ENCODE assay signal across 27 mouse cellular contexts in genomic region chr1:36493299-36493698, GRCm38 (mm10). TPM values are rescaled to one million over a fixed set of nuclear protein-coding genes. Genes with fewer than 3 reads are reported as not detected.
A peak's percentile ranks its signal among the peaks of the same experiment; 100 is the strongest.
DNase-seq lines count a peak whose midpoint lies in the region; ATAC-seq and TF ChIP-seq lines count a peak whose summit lies in the region.
"Had no signal": no experiment of that assay in that cellular context is flagged by ENCODE, and none has a peak within 500 bp of the region (broad histone marks: within the 10 kb centered on the region; RNA-seq: fewer than 3 reads in every experiment).

No protein-coding gene starts in this region.

- no peaks in the 10 kb centered on the region for H3K4me1 ChIP-seq in embryonic facial prominence, embryonic 11.5 days (ENCODE audit: control insufficient read depth, insufficient read depth, low read length)
- peaks cover 19% of the 10 kb centered on the region for H3K4me1 ChIP-seq in embryonic facial prominence, embryonic 10.5 days
- no peaks in the 10 kb centered on the region; the same call in 1 of the 2 replicates for H3K4me1 ChIP-seq in midbrain, embryonic 11.5 days (ENCODE audit: control insufficient read depth, insufficient read depth, low read length)
- no peaks in the 10 kb centered on the region for H3K4me1 ChIP-seq in midbrain, embryonic 14.5 days (ENCODE audit: control insufficient read depth, insufficient read depth, low read length)
- H3K4me1 ChIP-seq in intestine, postnatal 0 days (replicated peaks; ENCODE audit: control insufficient read depth, insufficient read depth, low read length): 0 out of 2 replicates have a peak, but pooled peaks cover 12% of the 10 kb centered on the region
- H3K4me1 ChIP-seq in stomach, postnatal 0 days (replicated peaks; ENCODE audit: control insufficient read depth, insufficient read depth): 0 out of 2 replicates have a peak, but pooled peaks cover 4% of the 10 kb centered on the region
- H3K4me1 ChIP-seq: forebrain, embryonic 15.5 days; hindbrain, embryonic 15.5 days had no signal

- H3K4me3 ChIP-seq in embryonic facial prominence, embryonic 11.5 days (ENCODE audit: low read depth, low read length): no peak overlapping the region
- no peak overlapping the region for H3K4me3 ChIP-seq in embryonic facial prominence, embryonic 10.5 days
- H3K4me3 ChIP-seq in midbrain, embryonic 11.5 days (ENCODE audit: low read depth, low read length): no peak overlapping the region
- no peak overlapping the region for H3K4me3 ChIP-seq in midbrain, embryonic 14.5 days (replicated peaks; ENCODE audit: low read depth, low read length)
- no peak overlapping the region for H3K4me3 ChIP-seq in intestine, postnatal 0 days (ENCODE audit: low read depth, low read length)
- no peak overlapping the region for H3K4me3 ChIP-seq in stomach, postnatal 0 days (ENCODE audit: low read depth, low read length)
- H3K4me3 ChIP-seq: embryonic facial prominence, embryonic 13.5 days; erythroblast, embryonic 14.5 days; forebrain, embryonic 12.5 days; forebrain, embryonic 15.5 days; heart, embryonic 12.5 days; hindbrain, embryonic 12.5 days; hindbrain, embryonic 15.5 days had no signal

- peak; percentile 53 for DNase-seq in embryonic facial prominence, embryonic 11.5 days (ENCODE audit: low spot score)
- DNase-seq in embryonic facial prominence, embryonic 10.5 days (ENCODE audit: low spot score): no peak
- peak; percentile 73 for DNase-seq in midbrain, embryonic 11.5 days (ENCODE audit: low spot score, missing footprints)
- no peak for DNase-seq in midbrain, embryonic 14.5 days
- DNase-seq in stomach, postnatal 0 days (ENCODE audit: low spot score): no peak
- no peak for DNase-seq in kidney, postnatal 14 days
- DNase-seq in urinary bladder, postnatal 36 days (ENCODE audit: low spot score in 2 of 2): no peak
- DNase-seq: adrenal gland, adult 2 months; adrenal gland, postnatal 14 days; B cell, adult 2 months; gastrocnemius, postnatal 14 days; heart, adult 18-20 months; heart, postnatal 14 days had no signal

- ATAC-seq in embryonic facial prominence, embryonic 11.5 days (replicated peaks; ENCODE audit: insufficient number of reproducible peaks, low FRiP score, low TSS enrichment, low read depth): no peak
- no peak for ATAC-seq in midbrain, embryonic 11.5 days (ENCODE audit: low FRiP score)
- ATAC-seq in midbrain, embryonic 14.5 days (ENCODE audit: low FRiP score, low TSS enrichment): no peak
- ATAC-seq in intestine, postnatal 0 days: peak; percentile 42; the same call in 1 of the 2 replicates
- no peak; the same call in 1 of the 2 replicates for ATAC-seq in stomach, postnatal 0 days (ENCODE audit: low FRiP score, low TSS enrichment)
- ATAC-seq: forebrain, embryonic 15.5 days had no signal

- WGBS in embryonic facial prominence, embryonic 11.5 days: 44% methylated on average over 6 of the region's 6 CpGs
- WGBS in embryonic facial prominence, embryonic 10.5 days: 46% methylated on average over 6 of the region's 6 CpGs
- 71% methylated on average over 6 of the region's 6 CpGs for WGBS in midbrain, embryonic 11.5 days
- 88% methylated on average over 6 of the region's 6 CpGs for WGBS in midbrain, embryonic 14.5 days
- 43% methylated on average over 6 of the region's 6 CpGs for WGBS in intestine, postnatal 0 days
- WGBS in stomach, postnatal 0 days: 61% methylated on average over 6 of the region's 6 CpGs

- TF ChIP-seq CTCF in intestine, postnatal 0 days (IDR thresholded peaks at IDR 0.05; ENCODE audit: low read depth): no peak
- TF ChIP-seq CTCF in stomach, postnatal 0 days (IDR thresholded peaks at IDR 0.05; ENCODE audit: low read depth): no peak

- no peaks in the 10 kb centered on the region for H3K27me3 ChIP-seq in embryonic facial prominence, embryonic 11.5 days (ENCODE audit: control insufficient read depth, insufficient read depth, low read length)
- no peaks in the 10 kb centered on the region for H3K27me3 ChIP-seq in embryonic facial prominence, embryonic 10.5 days (replicated peaks; ENCODE audit: low read depth, poor library complexity, severe bottlenecking)
- no peaks in the 10 kb centered on the region for H3K27me3 ChIP-seq in midbrain, embryonic 11.5 days (ENCODE audit: control insufficient read depth, insufficient read depth, low read length)
- no peaks in the 10 kb centered on the region for H3K27me3 ChIP-seq in midbrain, embryonic 14.5 days (ENCODE audit: control insufficient read depth, insufficient read depth, low read length)
- no peaks in the 10 kb centered on the region for H3K27me3 ChIP-seq in intestine, postnatal 0 days (replicated peaks; ENCODE audit: control insufficient read depth, insufficient read depth, low read length)
- H3K27me3 ChIP-seq in stomach, postnatal 0 days (ENCODE audit: control insufficient read depth, insufficient read depth, low read length): no peaks in the 10 kb centered on the region
- H3K27me3 ChIP-seq: CH12.LX; embryonic facial prominence, embryonic 13.5 days; forebrain, embryonic 12.5 days; forebrain, embryonic 15.5 days; heart, embryonic 12.5 days; hindbrain, embryonic 12.5 days; hindbrain, embryonic 15.5 days; Patski had no signal

- no peak overlapping the region for H3K4me2 ChIP-seq in embryonic facial prominence, embryonic 11.5 days (ENCODE audit: low read depth, low read length)
- no peak overlapping the region for H3K4me2 ChIP-seq in midbrain, embryonic 11.5 days
- no peak overlapping the region for H3K4me2 ChIP-seq in midbrain, embryonic 14.5 days (ENCODE audit: low read length)
- peak overlapping the region; percentile 18; the same call in 1 of the 2 replicates for H3K4me2 ChIP-seq in intestine, postnatal 0 days (replicated peaks; ENCODE audit: low read depth)
- H3K4me2 ChIP-seq in stomach, postnatal 0 days (replicated peaks; ENCODE audit: low read depth): no peak overlapping the region
- H3K4me2 ChIP-seq: embryonic facial prominence, embryonic 13.5 days; forebrain, embryonic 12.5 days; forebrain, embryonic 15.5 days; heart, embryonic 12.5 days; hindbrain, embryonic 12.5 days; hindbrain, embryonic 15.5 days had no signal

- H3K27ac ChIP-seq in embryonic facial prominence, embryonic 11.5 days (replicated peaks; ENCODE audit: low read depth, low read length): no peak overlapping the region
- H3K27ac ChIP-seq in embryonic facial prominence, embryonic 10.5 days (replicated peaks): no peak overlapping the region
- no peak overlapping the region for H3K27ac ChIP-seq in midbrain, embryonic 11.5 days (ENCODE audit: low read depth, low read length)
- no peak overlapping the region for H3K27ac ChIP-seq in midbrain, embryonic 14.5 days (replicated peaks; ENCODE audit: low read depth, low read length)
- peak overlapping the region; percentile 54 for H3K27ac ChIP-seq in intestine, postnatal 0 days (ENCODE audit: low read depth, low read length)
- H3K27ac ChIP-seq in stomach, postnatal 0 days (replicated peaks): 0 out of 2 replicates have a peak overlapping the region, but pooled peaks have one; percentile 18
- H3K27ac ChIP-seq: embryonic facial prominence, embryonic 13.5 days; forebrain, embryonic 12.5 days; forebrain, embryonic 15.5 days; hindbrain, embryonic 12.5 days; hindbrain, embryonic 15.5 days had no signal

- TF ChIP-seq EP300 in stomach, postnatal 0 days (optimal IDR thresholded peaks at IDR 0.05): no peak

- H3K9me3 ChIP-seq in embryonic facial prominence, embryonic 11.5 days (replicated peaks; ENCODE audit: control insufficient read depth, low read length): no peaks in the 10 kb centered on the region
- 0 out of 2 replicates have a peak, but pooled peaks cover 3% of the 10 kb centered on the region for H3K9me3 ChIP-seq in embryonic facial prominence, embryonic 10.5 days
- H3K9me3 ChIP-seq in midbrain, embryonic 11.5 days (ENCODE audit: control insufficient read depth, low read length): no peaks in the 10 kb centered on the region
- no peaks in the 10 kb centered on the region for H3K9me3 ChIP-seq in midbrain, embryonic 14.5 days (ENCODE audit: control insufficient read depth, low read length)
- H3K9me3 ChIP-seq in intestine, postnatal 0 days (ENCODE audit: control insufficient read depth): no peaks in the 10 kb centered on the region
- no peaks in the 10 kb centered on the region for H3K9me3 ChIP-seq in stomach, postnatal 0 days (ENCODE audit: control insufficient read depth, low read length)
- H3K9me3 ChIP-seq: embryonic facial prominence, embryonic 13.5 days; forebrain, embryonic 12.5 days; forebrain, embryonic 15.5 days; G1E; heart, embryonic 12.5 days; hindbrain, embryonic 12.5 days; hindbrain, embryonic 15.5 days had no signal

- H3K9ac ChIP-seq in embryonic facial prominence, embryonic 11.5 days (replicated peaks; ENCODE audit: low read length): no peak overlapping the region
- H3K9ac ChIP-seq in midbrain, embryonic 11.5 days (ENCODE audit: low read length): no peak overlapping the region
- H3K9ac ChIP-seq in midbrain, embryonic 14.5 days (replicated peaks; ENCODE audit: low read length): no peak overlapping the region
- no peak overlapping the region for H3K9ac ChIP-seq in intestine, postnatal 0 days (ENCODE audit: low read depth, low read length)
- H3K9ac ChIP-seq in stomach, postnatal 0 days (ENCODE audit: low read length): no peak overlapping the region
- H3K9ac ChIP-seq: embryonic facial prominence, embryonic 13.5 days; forebrain, embryonic 12.5 days; forebrain, embryonic 15.5 days; hindbrain, embryonic 12.5 days; hindbrain, embryonic 15.5 days had no signal

- H3K36me3 ChIP-seq in embryonic facial prominence, embryonic 11.5 days (replicated peaks; ENCODE audit: control insufficient read depth, insufficient read depth, low read depth, low read length): no peaks in the 10 kb centered on the region
- H3K36me3 ChIP-seq in embryonic facial prominence, embryonic 10.5 days (replicated peaks): peaks cover under 1% of the 10 kb centered on the region; the same call in 1 of the 2 replicates
- no peaks in the 10 kb centered on the region for H3K36me3 ChIP-seq in midbrain, embryonic 11.5 days (ENCODE audit: control insufficient read depth, insufficient read depth, low read length)
- peaks cover 1% of the 10 kb centered on the region; the same call in 1 of the 2 replicates for H3K36me3 ChIP-seq in midbrain, embryonic 14.5 days (ENCODE audit: control insufficient read depth, insufficient read depth, low read length)
- H3K36me3 ChIP-seq in intestine, postnatal 0 days (ENCODE audit: control insufficient read depth, insufficient read depth): peaks cover 7% of the 10 kb centered on the region; the same call in 1 of the 2 replicates
- no peaks in the 10 kb centered on the region for H3K36me3 ChIP-seq in stomach, postnatal 0 days (ENCODE audit: control insufficient read depth, insufficient read depth, low read length)
- H3K36me3 ChIP-seq: forebrain, embryonic 15.5 days; heart, embryonic 12.5 days; hindbrain, embryonic 15.5 days had no signal

RNA-seq across cellular contexts. Expression of gene Cnnm3, which starts 18.4 kb away (rescaled TPM):
- polyA plus RNA-seq in embryonic facial prominence, embryonic 11.5 days (2014; fragmentation: Nextera tagmentation; extraction: Ambion mirVana): 3.5 and 5.4 TPM in 2 replicates
- polyA plus RNA-seq in embryonic facial prominence, embryonic 10.5 days (2016; fragmentation: Nextera tagmentation; extraction: Ambion mirVana): 3.5 and 3.6 TPM in 2 replicates
- polyA plus RNA-seq in midbrain, embryonic 11.5 days (2014; fragmentation: Nextera tagmentation; extraction: Ambion mirVana): 3.7 and 4.3 TPM in 2 replicates
- 6.5 and 7.6 TPM in 2 replicates for polyA plus RNA-seq in midbrain, embryonic 14.5 days (2014; fragmentation: Nextera tagmentation; extraction: Ambion mirVana)
- polyA plus RNA-seq in intestine, postnatal 0 days (2015; fragmentation: Nextera tagmentation; extraction: Ambion mirVana): 2.5 and 2.6 TPM in 2 replicates
- 1.6 and 2.0 TPM in 2 replicates for polyA plus RNA-seq in stomach, postnatal 0 days (2015; fragmentation: Nextera tagmentation; extraction: Ambion mirVana)

RNA-seq across cellular contexts. Expression of gene Cnnm4, which starts 21.9 kb away (rescaled TPM):
- 12.0 and 12.8 TPM in 2 replicates for polyA plus RNA-seq in embryonic facial prominence, embryonic 11.5 days (2014; fragmentation: Nextera tagmentation; extraction: Ambion mirVana)
- polyA plus RNA-seq in embryonic facial prominence, embryonic 10.5 days (2016; fragmentation: Nextera tagmentation; extraction: Ambion mirVana): 16.2 and 16.4 TPM in 2 replicates
- polyA plus RNA-seq in midbrain, embryonic 11.5 days (2014; fragmentation: Nextera tagmentation; extraction: Ambion mirVana): 9.6 and 11.6 TPM in 2 replicates
- 9.5 and 11.9 TPM in 2 replicates for polyA plus RNA-seq in midbrain, embryonic 14.5 days (2014; fragmentation: Nextera tagmentation; extraction: Ambion mirVana)
- 17.4 and 18.4 TPM in 2 replicates for polyA plus RNA-seq in intestine, postnatal 0 days (2015; fragmentation: Nextera tagmentation; extraction: Ambion mirVana)
- 18.2 and 19.1 TPM in 2 replicates for polyA plus RNA-seq in stomach, postnatal 0 days (2015; fragmentation: Nextera tagmentation; extraction: Ambion mirVana)

RNA-seq across cellular contexts. Expression of gene Ankrd23, which starts 43.4 kb away (rescaled TPM):
- 4.6 and 6.0 TPM in 2 replicates for polyA plus RNA-seq in embryonic facial prominence, embryonic 11.5 days (2014; fragmentation: Nextera tagmentation; extraction: Ambion mirVana)
- polyA plus RNA-seq in embryonic facial prominence, embryonic 10.5 days (2016; fragmentation: Nextera tagmentation; extraction: Ambion mirVana): 15.5 and 16.6 TPM in 2 replicates
- polyA plus RNA-seq in midbrain, embryonic 11.5 days (2014; fragmentation: Nextera tagmentation; extraction: Ambion mirVana): 6.0 TPM in 2 replicates
- polyA plus RNA-seq in midbrain, embryonic 14.5 days (2014; fragmentation: Nextera tagmentation; extraction: Ambion mirVana): 10.4 and 10.5 TPM in 2 replicates
- polyA plus RNA-seq in intestine, postnatal 0 days (2015; fragmentation: Nextera tagmentation; extraction: Ambion mirVana): 2.1 and 3.8 TPM in 2 replicates
- 6.1 and 8.5 TPM in 2 replicates for polyA plus RNA-seq in stomach, postnatal 0 days (2015; fragmentation: Nextera tagmentation; extraction: Ambion mirVana)

RNA-seq across cellular contexts. Expression of gene Gm42417, which starts 45.9 kb away (rescaled TPM):
- polyA plus RNA-seq in embryonic facial prominence, embryonic 11.5 days (2014; fragmentation: Nextera tagmentation; extraction: Ambion mirVana): not detected in 2 replicates
- 0.54 TPM in 1 of 2 replicates, not detected in the other for polyA plus RNA-seq in embryonic facial prominence, embryonic 10.5 days (2016; fragmentation: Nextera tagmentation; extraction: Ambion mirVana)
- not detected in 2 replicates for polyA plus RNA-seq in midbrain, embryonic 11.5 days (2014; fragmentation: Nextera tagmentation; extraction: Ambion mirVana)
- polyA plus RNA-seq in midbrain, embryonic 14.5 days (2014; fragmentation: Nextera tagmentation; extraction: Ambion mirVana): not detected in 2 replicates
- polyA plus RNA-seq in intestine, postnatal 0 days (2015; fragmentation: Nextera tagmentation; extraction: Ambion mirVana): 0.22 TPM in 1 of 2 replicates, not detected in the other
- 0.28 and 0.33 TPM in 2 replicates for polyA plus RNA-seq in stomach, postnatal 0 days (2015; fragmentation: Nextera tagmentation; extraction: Ambion mirVana)
- polyA plus RNA-seq: adrenal gland, adult 2 months; embryonic facial prominence, embryonic 13.5 days; erythroblast, embryonic 14.5 days; forebrain, embryonic 15.5 days; gonadal fat pad, adult 2 months; heart, embryonic 16.5 days; hindbrain, embryonic 12.5 days; intestine, embryonic 14.5 days had no signal

RNA-seq across cellular contexts. Expression of gene Lman2l, which starts 48.2 kb away (rescaled TPM):
- polyA plus RNA-seq in embryonic facial prominence, embryonic 11.5 days (2014; fragmentation: Nextera tagmentation; extraction: Ambion mirVana): 31.7 and 35.0 TPM in 2 replicates
- 58.4 and 62.9 TPM in 2 replicates for polyA plus RNA-seq in embryonic facial prominence, embryonic 10.5 days (2016; fragmentation: Nextera tagmentation; extraction: Ambion mirVana)
- 35.6 and 35.7 TPM in 2 replicates for polyA plus RNA-seq in midbrain, embryonic 11.5 days (2014; fragmentation: Nextera tagmentation; extraction: Ambion mirVana)
- 41.2 and 42.7 TPM in 2 replicates for polyA plus RNA-seq in midbrain, embryonic 14.5 days (2014; fragmentation: Nextera tagmentation; extraction: Ambion mirVana)
- polyA plus RNA-seq in intestine, postnatal 0 days (2015; fragmentation: Nextera tagmentation; extraction: Ambion mirVana): 10.5 and 11.2 TPM in 2 replicates
- polyA plus RNA-seq in stomach, postnatal 0 days (2015; fragmentation: Nextera tagmentation; extraction: Ambion mirVana): 15.7 and 16.5 TPM in 2 replicates

Comparison
In these comparisons a context has a peak if more than half of its experiments do, and no peak if none do; other contexts are left out.
1. DNase-seq: peak in embryonic facial prominence, embryonic 11.5 days (single experiment) and midbrain, embryonic 11.5 days (single experiment); none in embryonic facial prominence, embryonic 10.5 days (single experiment), midbrain, embryonic 14.5 days (single experiment), stomach, postnatal 0 days (single experiment), kidney, postnatal 14 days (single experiment) and urinary bladder, postnatal 36 days (0 of 2).
2. H3K27ac ChIP-seq: peak in intestine, postnatal 0 days (single experiment) and stomach, postnatal 0 days (single experiment); none in embryonic facial prominence, embryonic 11.5 days (single experiment), embryonic facial prominence, embryonic 10.5 days (single experiment), midbrain, embryonic 11.5 days (single experiment) and midbrain, embryonic 14.5 days (single experiment).